Mouse (Mus musculus): Measurements from ENCODE around the gene Rab19. TPM values are rescaled to one million over a fixed set of nuclear protein-coding genes. Genes with fewer than 3 reads are reported as not detected.
"Not testable (repeated sequence)": the region's sequence is repeated elsewhere in the genome, so short reads cannot be mapped to it uniquely, and the experiment has no call there.

Gene Rab19
- polyA plus RNA-seq, 2 experiments from 2014 or later, result 65.0 to 65.3 TPM

GRCm38 (mm10) chr6:39380276-39380675 is 699 bp upstream of the Rab19 start:
- ATAC-seq, result no peak

GRCm38 (mm10) chr6:39389988-39390387 is 9.0 kb downstream of the Rab19 start:
- ATAC-seq, result no peak

- no peak for ATAC-seq
Observed at GRCm38 (mm10) chr6:39395471-39395870, 14.5 kb downstream of the Rab19 start.

GRCm38 (mm10) chr6:39395916-39396315 is 14.9 kb downstream of the Rab19 start:
- ATAC-seq, result no peak

GRCm38 (mm10) chr6:39397046-39397445 is 16.1 kb downstream of the Rab19 start:
- no peak for ATAC-seq

- no peak for ATAC-seq
Observed at GRCm38 (mm10) chr6:39398342-39398741, 17.4 kb downstream of the Rab19 start.

- peak; percentile 43 for ATAC-seq
Observed at GRCm38 (mm10) chr6:39400343-39400742, 19.4 kb downstream of the Rab19 start.

- no peak for ATAC-seq
Observed at GRCm38 (mm10) chr6:39403136-39403535, 22.2 kb downstream of the Rab19 start.

- ATAC-seq, result no peak
Observed at GRCm38 (mm10) chr6:39406480-39406879, 25.5 kb downstream of the Rab19 start.

GRCm38 (mm10) chr6:39414106-39414505 is 33.1 kb downstream of the Rab19 start:
- ATAC-seq, result no peak

- ATAC-seq, result peak; percentile 35
Observed at GRCm38 (mm10) chr6:39415762-39416161, 34.8 kb downstream of the Rab19 start.

GRCm38 (mm10) chr6:39416654-39417053 is 35.7 kb downstream of the Rab19 start:
- ATAC-seq, result not testable (repeated sequence)

GRCm38 (mm10) chr6:39419386-39419850 is 38.4 kb downstream of the Rab19 start:
- peak; percentile 11 for ATAC-seq

- peak; percentile 82 for ATAC-seq
Observed at GRCm38 (mm10) chr6:39419851-39420721, 39.1 kb downstream of the Rab19 start, which contains the start of gene Mkrn1. Gene Mkrn1 (minus strand): TSS chr6:39420462.

GRCm38 (mm10) chr6:39420867-39421266 is 39.9 kb downstream of the Rab19 start:
- ATAC-seq, result no peak

GRCm38 (mm10) chr6:39423130-39423551 is 42.2 kb downstream of the Rab19 start:
- no peak for ATAC-seq

- no peak for ATAC-seq
Observed at GRCm38 (mm10) chr6:39423686-39424085, 42.7 kb downstream of the Rab19 start.

GRCm38 (mm10) chr6:39425181-39425580 is 44.2 kb downstream of the Rab19 start:
- ATAC-seq, result no peak

- ATAC-seq, result no peak
Observed at GRCm38 (mm10) chr6:39426725-39427124, 45.8 kb downstream of the Rab19 start.

GRCm38 (mm10) chr6:39427276-39428003 is 46.5 kb downstream of the Rab19 start:
- no peak for ATAC-seq

- no peak for ATAC-seq
Observed at GRCm38 (mm10) chr6:39429007-39429788, 48.2 kb downstream of the Rab19 start.

- ATAC-seq, result no peak
Observed at GRCm38 (mm10) chr6:39430722-39431121, 49.7 kb downstream of the Rab19 start.

- ATAC-seq, result no peak
Observed at GRCm38 (mm10) chr6:39433174-39433573, 52.2 kb downstream of the Rab19 start.

Data from CD4-positive, CD25-positive, alpha-beta regulatory T cell, adult 4 months (primary cell).